Mouse (Mus musculus) lung, postnatal 10 days (tissue): Measurements from ENCODE around the gene Ifitm3.
"Not testable (repeated sequence)": the region's sequence is repeated elsewhere in the genome, so short reads cannot be mapped to it uniquely, and the experiment has no call there.

Experiments used
- DNase-seq: peaks from one replicate; pipeline ENCODE4 v3.0.0; 2021

Gene Ifitm3

DNA sequence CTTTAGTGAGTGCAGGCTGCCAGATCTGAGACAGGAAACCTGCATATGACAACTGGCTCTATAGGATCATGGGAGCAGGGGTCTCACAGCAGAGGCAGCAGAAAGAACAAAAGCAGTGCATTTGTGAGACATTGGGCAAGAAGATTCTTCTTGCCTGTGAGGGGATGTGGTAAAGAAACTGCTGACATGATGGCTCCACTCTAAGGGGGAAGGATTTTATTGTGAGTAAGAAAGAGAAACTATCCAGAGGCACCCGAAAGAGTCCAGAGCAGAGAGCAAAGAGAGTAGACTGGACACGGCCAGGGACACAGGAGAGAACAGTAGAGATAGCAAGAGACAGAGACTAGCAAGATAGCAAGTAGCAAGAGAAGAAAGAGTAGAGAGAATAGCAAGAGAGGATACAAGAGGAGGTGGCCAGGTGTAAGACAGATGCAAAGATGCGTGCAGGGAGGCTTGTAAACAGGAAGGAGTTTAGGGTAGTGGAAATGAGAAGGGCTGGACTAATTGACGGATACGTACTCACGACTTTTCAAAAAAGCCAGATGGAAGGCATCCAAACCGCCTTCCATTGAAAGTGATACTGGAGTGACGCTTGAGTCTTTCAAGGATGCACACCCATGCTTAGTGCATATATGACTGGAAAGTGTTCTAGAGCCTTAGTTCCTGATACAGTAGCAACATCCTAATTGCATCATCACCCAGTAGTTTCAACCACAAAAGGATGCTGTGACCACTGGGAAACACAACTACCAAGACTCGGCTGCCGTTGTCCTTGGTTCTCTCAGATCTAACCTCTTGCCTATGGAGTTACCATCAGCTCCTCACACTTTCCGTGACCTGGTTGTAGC, 11.5 kb downstream of the Ifitm3 start:
- no peak for DNase-seq

DNA sequence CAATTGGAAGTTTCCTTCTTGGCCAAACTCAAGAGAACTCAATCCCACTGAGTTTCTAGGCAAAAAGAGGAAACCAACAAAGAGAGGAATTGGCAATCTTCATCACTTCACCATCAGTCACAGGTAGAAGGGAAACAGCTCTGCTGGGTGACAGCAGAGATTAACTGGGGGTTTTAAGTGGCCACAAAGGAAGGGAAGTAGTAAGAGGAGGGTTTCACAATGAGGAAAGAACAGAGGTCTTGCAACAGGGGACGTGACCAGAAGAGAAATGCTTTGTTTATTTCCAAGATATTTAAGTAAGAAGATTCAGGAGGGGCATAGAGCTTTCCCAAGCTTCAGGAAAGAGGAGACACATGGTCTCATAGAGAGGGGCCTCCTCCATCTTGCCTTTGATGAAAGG, 12.8 kb downstream of the Ifitm3 start:
- no peak for DNase-seq

DNA sequence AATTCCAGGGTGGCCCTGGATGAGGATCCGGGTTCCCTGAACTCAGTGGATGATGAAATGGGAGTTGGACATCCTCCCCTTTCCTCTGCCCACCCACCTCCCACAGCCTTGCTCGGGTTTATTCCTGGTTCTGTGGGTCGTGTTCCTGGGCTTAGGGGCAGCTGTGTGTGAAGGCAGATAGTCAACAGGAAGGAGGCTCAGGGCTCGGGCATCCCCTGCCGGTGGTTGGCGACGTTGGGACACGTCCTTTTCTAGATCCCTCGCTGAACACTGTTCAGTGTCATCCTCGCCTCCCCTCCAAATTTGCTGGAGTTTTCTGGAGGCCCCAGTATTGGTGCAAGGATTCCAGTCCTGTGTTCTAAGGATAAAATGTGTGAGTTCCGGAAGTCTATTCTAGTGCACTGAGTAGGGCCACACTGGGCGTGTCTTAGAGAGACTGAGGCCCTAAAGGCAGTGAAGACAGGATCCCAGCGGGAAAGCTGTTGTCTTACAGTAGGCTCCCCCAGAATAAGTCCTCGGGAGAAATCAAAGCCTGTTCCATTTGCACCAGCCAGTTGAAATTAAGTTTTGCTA, 19.4 kb downstream of the Ifitm3 start:
- no peak for DNase-seq

DNA sequence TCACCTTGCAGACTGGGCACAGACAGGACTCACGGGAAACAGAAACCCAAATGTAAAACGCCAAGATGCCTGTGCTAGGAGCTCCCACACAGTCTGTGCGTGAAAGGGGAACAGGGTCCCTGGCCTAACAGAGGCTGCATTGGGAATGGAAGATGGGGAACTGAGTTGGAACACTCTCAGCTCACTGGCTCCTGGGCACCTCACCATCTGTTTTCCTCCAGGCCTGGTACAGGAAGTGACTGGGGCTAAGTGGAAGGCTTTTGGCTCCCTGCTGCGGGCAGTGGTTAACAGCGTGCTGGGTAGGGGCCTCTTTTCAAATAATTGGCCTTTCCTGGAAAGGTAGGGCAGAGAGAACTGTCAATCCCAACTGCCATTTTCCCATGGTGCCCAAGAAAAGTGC, 19.9 kb downstream of the Ifitm3 start:
- no peak for DNase-seq

DNA sequence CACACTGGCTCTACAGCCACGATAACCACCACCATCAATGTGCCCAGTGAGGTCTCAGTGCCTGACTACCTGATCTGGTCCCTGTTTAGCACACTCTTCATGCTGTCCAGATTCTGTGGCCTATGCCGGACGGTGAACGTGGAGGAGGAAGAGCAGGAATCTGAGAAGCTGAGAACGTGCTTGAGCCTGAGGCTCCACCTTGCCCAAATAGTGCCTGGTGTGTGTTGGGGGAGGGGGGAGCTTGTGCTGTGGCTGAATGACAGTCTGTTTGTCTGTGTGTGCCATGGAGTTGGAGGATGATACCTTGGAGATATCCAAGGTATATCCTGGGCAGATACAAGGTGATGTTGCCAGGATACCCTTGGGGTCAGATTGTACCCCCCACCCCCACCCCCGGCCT, 20.4 kb downstream of the Ifitm3 start:
- DNase-seq: no peak

DNA sequence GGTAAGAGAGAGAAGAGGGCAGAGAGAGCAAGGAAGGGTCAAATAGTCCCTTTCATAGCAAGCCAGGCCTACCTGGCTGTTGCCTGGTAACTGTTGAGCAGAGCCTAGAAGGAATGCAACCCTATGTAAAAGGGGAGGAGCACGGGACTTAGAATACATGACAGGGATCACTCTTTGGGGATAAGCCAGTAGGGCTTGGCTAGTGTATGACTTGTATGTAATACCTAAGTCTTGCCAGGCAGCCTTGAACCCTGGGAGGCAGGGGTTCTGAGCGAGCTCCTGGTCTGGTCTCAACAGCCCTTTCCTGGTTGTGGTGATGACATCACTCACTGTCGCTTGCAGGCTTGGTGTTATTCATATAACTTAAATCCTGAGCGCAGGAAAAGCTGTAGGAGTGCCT, 21.5 kb downstream of the Ifitm3 start:
- DNase-seq: no peak

DNA sequence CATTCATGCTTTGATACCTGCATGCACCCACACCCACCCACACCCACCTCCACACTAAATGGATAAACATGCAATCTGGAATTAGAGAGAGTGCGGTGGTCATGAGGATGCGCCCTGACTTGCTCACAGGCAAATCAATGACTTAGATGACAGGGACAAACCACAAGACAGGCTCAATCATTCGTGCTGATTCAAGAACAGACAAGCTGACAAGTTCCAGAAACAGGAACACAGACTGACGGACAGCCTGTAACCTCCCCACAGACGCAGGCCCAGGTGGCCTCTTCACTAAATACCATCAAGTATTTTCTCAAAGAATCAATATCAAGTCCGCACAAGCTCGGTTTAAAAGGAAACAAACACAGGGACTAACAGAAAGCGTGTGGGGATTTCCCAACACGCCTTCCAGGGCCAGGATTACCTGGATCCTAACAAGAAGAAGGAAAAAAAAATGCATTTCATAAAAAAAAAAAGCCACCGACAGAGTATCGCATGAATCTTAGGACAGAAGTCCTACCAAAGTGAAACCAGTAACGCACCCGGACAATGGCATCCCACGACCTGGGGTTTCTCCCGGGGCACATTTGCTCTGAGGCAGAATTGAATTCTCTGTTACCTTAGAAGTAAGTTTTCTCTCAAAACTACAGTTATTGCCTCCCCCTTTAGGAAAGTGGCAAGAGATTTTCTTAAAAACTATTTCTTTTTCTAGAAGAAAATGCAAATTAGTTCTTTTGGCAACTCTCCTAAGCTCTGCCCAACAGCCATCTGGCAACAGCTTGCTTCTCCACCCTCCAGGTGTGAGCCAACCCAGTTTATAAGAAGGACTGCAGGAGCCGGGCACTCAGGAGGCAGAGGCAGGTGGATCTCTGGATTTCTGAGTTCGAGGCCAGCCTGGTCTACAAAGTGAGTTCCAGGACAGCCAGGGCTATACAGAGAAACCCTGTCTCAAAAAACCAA, 23.1 kb downstream of the Ifitm3 start:
- no peak for DNase-seq

DNA sequence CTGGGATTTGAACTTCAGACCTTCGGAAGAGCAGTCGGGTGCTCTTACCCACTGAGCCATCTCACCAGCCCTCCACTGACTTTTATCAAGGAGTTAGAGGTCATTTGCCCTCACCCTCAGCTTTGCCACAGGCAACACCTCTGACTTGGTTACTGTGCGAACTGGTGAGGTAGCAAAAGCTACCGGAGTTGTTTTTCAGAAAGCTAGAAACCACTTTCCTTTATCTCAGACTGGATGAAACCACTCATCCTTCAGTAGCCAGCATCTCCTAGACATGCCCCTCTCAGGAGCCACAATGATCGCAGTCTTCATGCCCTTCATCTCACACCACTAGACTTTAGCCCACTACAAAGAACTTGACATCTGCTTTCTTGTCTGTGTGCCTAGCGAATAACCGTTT, 27.6 kb downstream of the Ifitm3 start:
- DNase-seq: no peak

DNA sequence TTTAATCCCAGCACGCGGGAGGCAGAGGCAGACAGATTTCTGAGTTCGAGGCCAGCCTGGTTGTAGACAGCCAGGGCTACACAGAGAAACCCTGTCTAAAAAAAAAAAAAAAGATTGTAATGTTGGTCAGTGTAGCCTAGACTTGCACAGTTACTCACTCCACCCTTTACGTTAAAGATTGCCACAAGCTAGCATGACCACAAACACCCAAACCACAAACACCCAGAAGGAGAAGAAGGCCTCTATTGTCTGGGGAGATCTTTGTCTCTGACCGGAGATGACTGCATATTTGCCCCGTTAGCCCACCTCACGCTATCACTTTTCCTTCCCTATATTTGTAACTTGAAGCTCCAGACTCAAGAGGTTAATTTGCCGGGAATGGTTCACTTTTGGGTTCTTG, 28.9 kb downstream of the Ifitm3 start:
- no peak for DNase-seq

DNA sequence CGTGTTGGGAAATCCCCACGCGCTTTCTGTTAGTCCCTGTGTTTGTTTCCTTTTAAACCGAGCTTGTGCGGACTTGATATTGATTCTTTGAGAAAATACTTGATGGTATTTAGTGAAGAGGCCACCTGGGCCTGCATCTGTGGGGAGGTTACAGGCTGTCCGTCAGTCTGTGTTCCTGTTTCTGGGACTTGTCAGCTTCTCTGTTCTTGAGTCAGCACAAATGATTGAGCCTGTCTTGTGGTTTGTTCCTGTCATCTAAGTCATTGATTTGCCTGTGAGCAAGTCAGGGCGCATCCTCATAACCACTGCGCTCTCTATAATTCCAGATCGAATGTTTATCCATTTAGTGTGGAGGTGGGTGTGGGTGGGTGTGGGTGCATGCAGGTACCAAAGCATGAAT, 33.9 kb downstream of the Ifitm3 start:
- not testable (repeated sequence) for DNase-seq

DNA sequence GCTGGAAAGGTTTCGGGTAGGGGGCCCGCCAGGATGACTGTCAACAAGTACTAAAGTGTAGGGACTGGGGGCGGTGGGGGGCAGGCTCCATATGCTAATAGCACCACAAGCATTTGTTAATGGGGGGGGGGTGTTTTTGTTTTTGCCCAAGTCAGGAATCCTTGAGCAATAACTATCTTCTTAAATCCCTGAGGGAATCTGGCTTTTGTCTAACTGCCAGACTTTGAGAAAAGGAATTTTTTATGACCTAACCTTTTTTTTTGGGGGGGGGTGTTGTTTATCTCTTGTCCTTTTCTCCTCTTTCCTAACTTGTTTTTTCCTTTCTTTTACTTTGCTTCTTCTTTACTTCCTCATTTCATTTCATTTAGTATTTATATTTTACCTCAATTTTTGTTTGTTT, 35.1 kb downstream of the Ifitm3 start:
- DNase-seq: no peak

DNA sequence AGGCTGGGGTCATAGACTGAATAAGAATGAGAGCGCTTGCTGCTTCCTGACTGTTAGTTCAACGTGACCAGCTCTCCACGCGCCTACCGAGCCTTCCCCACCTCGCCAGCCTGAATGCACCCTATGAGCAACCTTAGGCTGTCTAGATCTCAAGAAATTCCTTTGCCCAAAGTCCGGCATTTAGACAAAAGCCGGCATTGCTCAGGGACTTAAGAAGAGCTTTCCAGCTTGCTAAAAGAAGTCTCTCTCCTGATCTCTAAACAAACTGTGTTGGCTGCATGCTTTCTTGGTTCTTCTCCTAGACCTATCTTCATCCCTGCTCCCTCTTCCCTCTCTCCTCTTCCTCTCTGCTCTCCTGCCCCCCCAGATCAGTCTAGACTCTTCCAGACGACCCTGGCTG, 35.6 kb downstream of the Ifitm3 start:
- no peak for DNase-seq

DNA sequence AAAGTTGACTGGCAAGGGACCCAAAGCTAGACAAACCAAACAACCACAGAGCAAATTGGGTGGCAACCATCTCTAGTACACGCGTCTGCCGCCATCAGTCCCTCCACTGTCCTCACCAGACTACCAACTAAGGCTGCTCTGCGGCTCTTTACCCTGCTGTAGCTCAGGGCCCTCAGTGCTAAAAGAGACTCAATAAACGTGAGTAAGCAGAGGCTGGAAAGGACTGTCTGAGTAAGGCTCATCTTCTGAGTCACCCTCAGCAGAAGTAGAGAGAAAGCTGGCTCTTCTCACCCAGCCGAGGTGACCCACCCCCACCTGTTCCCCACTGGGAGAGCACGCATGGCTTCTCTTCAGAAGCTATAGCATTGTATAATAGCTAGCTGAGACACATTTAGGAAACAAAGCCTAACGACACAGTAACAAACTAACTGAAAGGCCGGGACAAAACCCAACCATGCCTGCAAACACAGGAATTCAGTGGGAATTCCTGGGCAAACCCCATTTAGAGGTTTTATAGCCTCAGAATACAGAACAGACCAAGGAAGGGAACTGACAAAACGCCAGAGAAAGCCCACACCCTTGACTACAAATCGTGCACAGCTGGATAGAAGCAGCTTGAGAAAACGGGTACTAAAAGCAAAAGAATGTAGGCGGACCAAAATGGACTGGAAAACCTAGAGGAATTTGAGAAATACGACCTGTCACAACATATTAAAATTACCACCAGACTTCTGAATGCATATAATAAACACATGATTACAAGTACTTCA, 37.0 kb downstream of the Ifitm3 start:
- no peak for DNase-seq

DNA sequence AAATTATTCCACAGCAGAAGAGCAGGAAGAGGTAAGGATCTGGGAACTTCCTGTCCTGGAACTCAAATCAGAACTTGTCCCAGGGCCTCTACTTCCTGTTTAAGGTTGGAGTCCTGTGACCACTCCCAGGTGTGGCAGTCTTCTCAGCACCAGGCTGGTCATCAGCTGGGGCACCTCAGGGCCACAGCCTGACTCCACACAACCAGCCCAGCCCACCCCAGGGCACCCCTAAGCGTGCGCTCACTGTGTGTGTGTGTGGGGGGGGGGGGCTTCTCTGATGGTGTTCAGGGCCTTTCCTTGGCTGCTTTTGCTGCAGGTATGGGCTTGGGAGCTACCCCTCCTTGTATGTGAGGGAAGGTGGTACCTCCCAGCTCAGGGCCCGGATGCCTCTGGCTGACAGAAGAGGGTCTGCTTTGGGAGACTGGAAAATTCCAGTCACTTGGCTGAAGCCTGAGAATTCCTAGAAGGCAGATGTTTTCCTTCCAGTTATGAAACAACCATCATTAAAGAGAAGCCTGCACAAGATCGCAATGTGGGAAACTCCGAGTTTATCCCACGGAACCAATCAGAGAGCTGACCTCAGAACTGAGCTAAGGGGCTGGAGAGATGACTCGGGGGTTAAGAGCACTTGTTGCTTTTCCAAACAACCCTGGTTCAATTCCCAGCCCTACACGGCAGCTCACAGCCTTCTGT, 38.9 kb downstream of the Ifitm3 start:
- peak; percentile 60 for DNase-seq

DNA sequence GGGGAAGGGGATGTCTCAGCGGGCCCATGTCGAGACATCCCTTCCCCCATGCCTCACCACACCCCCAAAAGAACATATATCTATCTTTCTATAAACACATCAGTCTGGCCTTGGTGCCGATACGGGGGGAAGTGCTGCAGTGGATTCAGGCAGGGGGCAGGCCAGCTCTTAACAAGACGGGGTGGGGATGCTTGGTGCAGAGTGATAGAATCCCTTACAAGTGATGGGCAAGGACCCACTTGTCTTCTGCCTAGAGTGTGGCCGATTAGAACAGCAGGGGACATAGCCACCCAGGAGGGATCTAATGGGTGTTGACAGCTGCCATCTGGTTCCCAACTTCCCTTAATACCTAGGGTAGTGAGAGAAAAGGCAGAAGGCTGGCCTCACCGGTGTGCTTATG, 39.6 kb downstream of the Ifitm3 start:
- no peak for DNase-seq

DNA sequence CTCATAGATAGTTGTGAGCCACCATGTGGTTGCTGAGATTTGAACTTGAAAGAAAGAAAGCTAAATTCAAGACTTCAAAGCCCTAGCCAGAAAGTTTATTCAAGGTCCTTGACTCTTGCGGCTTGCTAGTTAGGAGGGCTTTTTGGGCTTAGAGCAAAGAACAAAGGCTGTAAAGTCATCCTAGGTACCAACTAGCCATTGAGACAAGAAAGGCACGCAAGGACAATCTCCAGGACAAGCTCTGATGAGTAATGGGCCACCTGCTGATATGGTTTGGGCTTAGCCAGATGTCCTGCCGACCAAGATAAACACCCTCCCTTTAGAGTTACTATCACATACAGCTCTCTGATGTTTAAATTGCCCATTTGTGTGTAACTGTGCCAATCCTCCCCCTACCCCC, 41.9 kb downstream of the Ifitm3 start:
- DNase-seq: not testable (repeated sequence)

DNA sequence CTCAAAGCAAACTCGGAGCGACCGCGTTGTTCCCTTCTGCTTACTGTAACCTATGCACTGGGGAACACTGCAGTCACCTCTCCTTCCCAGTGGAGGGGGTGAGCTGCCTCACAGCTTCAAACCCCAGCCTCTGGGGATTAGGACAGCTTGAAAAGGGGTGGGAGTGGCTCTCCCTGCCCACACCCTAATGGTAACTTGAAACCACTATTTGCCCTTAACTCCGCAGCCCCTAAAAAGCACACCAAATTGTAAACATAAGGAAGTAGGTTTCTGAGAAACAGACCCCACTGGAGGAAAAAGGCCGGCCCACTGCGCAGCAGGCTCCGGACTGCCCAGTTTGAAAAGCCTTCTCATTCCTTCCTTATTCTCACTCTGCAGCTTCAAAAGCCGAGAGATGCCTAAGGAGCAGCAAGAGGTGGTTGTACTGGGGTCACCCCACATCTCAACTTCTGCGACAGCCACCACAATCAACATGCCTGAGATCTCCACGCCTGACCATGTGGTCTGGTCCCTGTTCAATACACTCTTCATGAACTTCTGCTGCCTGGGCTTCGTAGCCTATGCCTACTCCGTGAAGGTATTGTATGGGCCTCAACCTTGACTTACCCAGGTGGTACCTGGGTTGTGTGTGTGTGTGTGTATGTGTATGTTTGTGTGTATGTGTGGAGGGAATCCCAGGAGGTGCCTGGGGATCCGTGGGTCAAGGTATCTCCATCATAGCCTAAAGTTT, 42.5 kb downstream of the Ifitm3 start:
- DNase-seq: no peak

DNA sequence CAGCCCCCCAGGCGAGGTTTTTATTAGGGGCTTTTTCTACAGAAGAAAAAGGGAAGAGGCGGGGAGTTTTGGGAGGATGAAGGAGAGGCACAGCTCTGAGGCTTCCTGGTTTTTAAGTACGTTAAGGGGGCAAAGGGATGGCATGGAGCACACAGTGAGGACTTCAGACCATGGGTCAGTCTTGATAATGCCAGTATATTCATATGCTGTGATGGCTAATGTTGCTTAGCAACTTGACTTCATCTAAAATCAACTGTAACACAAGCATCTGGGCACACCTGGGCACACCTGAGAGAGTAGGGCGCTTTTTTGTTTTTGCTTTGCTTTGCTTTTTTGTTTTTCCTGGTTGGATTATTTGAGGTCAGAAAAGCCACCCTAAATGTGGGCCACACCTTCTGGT, 43.6 kb downstream of the Ifitm3 start, which contains the start of gene Ifitm1:
Gene Ifitm1, plus strand, starts transcription at position 301 of the 400 bp plus-strand sequence.
- DNase-seq: no peak

DNA sequence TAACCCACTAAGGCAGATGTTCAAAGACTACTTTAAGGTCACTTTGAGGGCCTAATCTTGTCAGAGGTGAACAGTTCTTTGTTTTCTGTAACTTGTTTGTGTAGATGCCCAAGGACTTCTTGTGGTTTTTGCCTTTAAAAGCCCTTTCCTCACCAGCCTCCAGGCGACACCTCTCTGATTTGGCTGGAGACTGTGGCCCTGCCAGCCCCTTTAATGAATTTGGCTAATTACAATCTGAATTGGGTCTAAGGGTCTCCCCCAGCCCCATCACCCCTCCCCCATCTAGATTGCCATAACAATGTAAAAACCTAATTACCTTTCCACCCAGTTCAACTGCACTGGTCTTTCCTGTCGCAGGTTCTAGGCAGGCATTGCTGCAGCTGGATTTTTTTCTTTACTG, 47.8 kb downstream of the Ifitm3 start:
- no peak for DNase-seq

DNA sequence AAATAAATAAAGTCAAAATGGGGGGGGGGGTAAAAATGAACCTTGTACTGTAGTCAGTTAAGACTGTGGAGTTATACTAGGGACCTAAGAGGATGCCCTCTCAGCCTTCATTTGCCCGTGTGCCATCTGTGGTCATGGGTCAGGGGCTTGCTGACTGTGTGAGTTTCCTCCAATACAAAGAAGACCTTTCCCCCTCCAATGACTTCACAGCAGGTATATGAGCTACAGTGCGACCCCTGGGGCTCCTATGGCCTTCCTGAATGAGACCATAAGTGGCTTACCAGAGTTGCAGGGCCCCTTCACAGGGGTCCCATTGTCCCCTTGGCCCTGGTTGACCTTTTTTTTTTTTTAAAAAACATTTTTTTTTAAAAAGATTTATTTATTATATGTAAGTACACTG, 49.2 kb downstream of the Ifitm3 start:
- DNase-seq: no peak

DNA sequence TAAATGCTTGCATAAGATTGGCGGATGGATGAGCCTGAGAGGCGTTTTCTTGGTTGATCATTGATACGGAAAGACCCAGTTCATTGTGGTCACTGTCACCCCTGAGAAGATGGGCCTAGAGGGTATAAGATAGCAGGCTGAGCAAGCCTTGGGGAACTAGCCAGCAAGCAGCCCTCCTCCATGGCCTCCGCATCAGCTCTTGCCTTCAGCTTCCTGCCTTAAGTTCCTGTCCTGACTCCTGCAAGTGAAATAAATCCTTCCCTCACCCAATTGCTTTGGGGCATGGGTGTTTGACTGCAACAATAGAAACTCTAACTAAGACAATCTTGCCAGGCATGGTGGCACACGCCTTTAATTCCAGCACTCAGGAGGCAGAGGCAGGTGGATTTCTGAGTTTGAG, 50.5 kb downstream of the Ifitm3 start:
- DNase-seq: no peak
